Mouse (Mus musculus) heart, adult 9 months (tissue): ENCODE measurements at regions not wholly inside any gene's neighbourhood (a gene's known extent, or its start where the extent isn't known, plus 50 kb on each side); places are given as distances from the start of the nearest gene placed in this dataset.

Experiments used
- DNase-seq, 2 experiments: peaks; one replicate each; pipeline ENCODE4 v3.0.0; 2022; ENCODE audit warnings: low spot score in 2 of 2

- DNase-seq: no peak
Observed at GRCm38 (mm10) chr6:34246512-34246911, 69.6 kb upstream of the Slc35b4 start.

- no peak for DNase-seq
Observed at GRCm38 (mm10) chr6:34243001-34243400, 66.1 kb upstream of the Slc35b4 start.

- no peak for DNase-seq
Observed at GRCm38 (mm10) chr6:34242486-34242885, 65.6 kb upstream of the Slc35b4 start.

GRCm38 (mm10) chr6:34235132-34235531, 58.2 kb upstream of the Slc35b4 start:
- no peak for DNase-seq

- DNase-seq: no peak
Observed at GRCm38 (mm10) chr6:34234443-34235020, 57.6 kb upstream of the Slc35b4 start.

- peak in 1 of 2 experiments; percentile 11 for DNase-seq
Observed at GRCm38 (mm10) chr6:34230768-34231381, 54.0 kb upstream of the Slc35b4 start.

- no peak for DNase-seq
Observed at GRCm38 (mm10) chr6:34227131-34227530, 50.2 kb upstream of the Slc35b4 start.
